Mouse (Mus musculus): ENCODE data around the gene Rab22a.

Gene Rab22a

GRCm38 (mm10) chr2:173724382-173724781 is 64.8 kb downstream of the Rab22a start:
- no peak for DNase-seq

GRCm38 (mm10) chr2:173724940-173725807 is 65.6 kb downstream of the Rab22a start:
- DNase-seq: no peak

GRCm38 (mm10) chr2:173725819-173726218 is 66.3 kb downstream of the Rab22a start:
- DNase-seq: no peak

- no peak for DNase-seq
Observed at GRCm38 (mm10) chr2:173730444-173730966, 70.9 kb downstream of the Rab22a start.

- no peak for DNase-seq
Observed at GRCm38 (mm10) chr2:173734426-173734825, 74.9 kb downstream of the Rab22a start.

- peak; percentile 100 for DNase-seq
Observed at GRCm38 (mm10) chr2:173737222-173737989, 77.8 kb downstream of the Rab22a start, which contains the start of gene Vapb. TSS of gene Vapb (plus strand) at chr2:173737511.

GRCm38 (mm10) chr2:173738232-173738631 is 78.7 kb downstream of the Rab22a start:
- no peak for DNase-seq

GRCm38 (mm10) chr2:173739107-173739506 is 79.5 kb downstream of the Rab22a start:
- DNase-seq: no peak

- DNase-seq: no peak
Observed at GRCm38 (mm10) chr2:173742090-173742489, 82.5 kb downstream of the Rab22a start.

- no peak for DNase-seq
Observed at GRCm38 (mm10) chr2:173742744-173743143, 83.2 kb downstream of the Rab22a start.

- DNase-seq: no peak
Observed at GRCm38 (mm10) chr2:173744070-173744815, 84.7 kb downstream of the Rab22a start.

- no peak for DNase-seq
Observed at GRCm38 (mm10) chr2:173748961-173749659, 89.5 kb downstream of the Rab22a start.

GRCm38 (mm10) chr2:173755433-173756144 is 96.0 kb downstream of the Rab22a start:
- DNase-seq: no peak

All from thymus, postnatal 14 days (tissue).